Mouse (Mus musculus): ENCODE data around the gene Arfgap1.
A peak's percentile ranks its signal among the peaks of the same experiment; 100 is the strongest.

Gene Arfgap1

GRCm38 (mm10) chr2:180986449-180986848 is 19.4 kb downstream of the Arfgap1 start, which contains the start of gene Col20a1:
Col20a1 (plus strand) TSS chr2:180986535.
- DNase-seq = no peak

- no peak for DNase-seq
Measured at GRCm38 (mm10) chr2:180987001-180987400, 20.0 kb downstream of the Arfgap1 start.

- no peak for DNase-seq
Measured at GRCm38 (mm10) chr2:180987432-180988030, 20.5 kb downstream of the Arfgap1 start.

GRCm38 (mm10) chr2:180988347-180988913 is 21.4 kb downstream of the Arfgap1 start:
- no peak for DNase-seq

- no peak for DNase-seq
Measured at GRCm38 (mm10) chr2:180988948-180989347, 21.9 kb downstream of the Arfgap1 start.

- DNase-seq = no peak
Measured at GRCm38 (mm10) chr2:180990347-180990746, 23.3 kb downstream of the Arfgap1 start.

GRCm38 (mm10) chr2:180994360-180994759 is 27.3 kb downstream of the Arfgap1 start:
- DNase-seq = no peak

GRCm38 (mm10) chr2:180995457-180995856 is 28.4 kb downstream of the Arfgap1 start:
- no peak for DNase-seq

GRCm38 (mm10) chr2:180996436-180996835 is 29.4 kb downstream of the Arfgap1 start:
- peak; percentile 36 to 49 for DNase-seq

- no peak for DNase-seq
Measured at GRCm38 (mm10) chr2:180996905-180997304, 29.9 kb downstream of the Arfgap1 start.

- DNase-seq = peak; percentile 9 to 62
Measured at GRCm38 (mm10) chr2:181007054-181007453, 40.0 kb downstream of the Arfgap1 start.

GRCm38 (mm10) chr2:181008339-181008738 is 41.3 kb downstream of the Arfgap1 start:
- no peak for DNase-seq

- DNase-seq = no peak
Measured at GRCm38 (mm10) chr2:181031406-181031934, 64.4 kb downstream of the Arfgap1 start.
